In genomic region chr5:33274953-33275454, GRCm38 (mm10) we compare ENCODE assay signal across 8 mouse cellular contexts. TPM values are rescaled to one million over a fixed set of nuclear protein-coding genes. Genes with fewer than 3 reads are reported as not detected.
DNase-seq lines count a peak whose midpoint lies in the region; ATAC-seq and TF ChIP-seq lines count a peak whose summit lies in the region.

Ctbp1 (minus strand) TSS chr5:33274994.

- H3K79me2 ChIP-seq in C2C12 (ENCODE audit: control insufficient read depth, insufficient read depth) = peaks cover 42% of the 10 kb centered on the region

- H3K79me3 ChIP-seq in C2C12 (ENCODE audit: low read depth) = peaks cover 43% of the 10 kb centered on the region

- WGBS in heart, embryonic 12.5 days = 6% methylated on average over 52 of the region's 57 CpGs
- WGBS in kidney, postnatal 0 days = under 1% methylated on average over 42 of the region's 57 CpGs
- 1% methylated on average over 52 of the region's 57 CpGs for WGBS in liver, embryonic 11.5 days
- WGBS in stomach, embryonic 14.5 days = 1% methylated on average over 38 of the region's 57 CpGs

- peak within 1 kb of the TSS; percentile 88 for H3K9ac ChIP-seq in heart, embryonic 12.5 days
- peak within 1 kb of the TSS; percentile 83 for H3K9ac ChIP-seq in kidney, postnatal 0 days (ENCODE audit: low read depth, low read length)
- H3K9ac ChIP-seq in liver, embryonic 11.5 days (ENCODE audit: low read depth, low read length) = peak within 1 kb of the TSS; percentile 88
- peak within 1 kb of the TSS; percentile 89 for H3K9ac ChIP-seq in stomach, embryonic 14.5 days (replicated peaks; ENCODE audit: low read depth, low read length)

- no peak; the same call in 1 of the 2 replicates for TF ChIP-seq POLR2A in brain, embryonic 14.5 days (IDR thresholded peaks at IDR 0.05; ENCODE audit: borderline replicate concordance, extremely low read depth, insufficient read depth, insufficient read length, poor library complexity, severe bottlenecking)

- peak within 1 kb of the TSS; percentile 88 for H3K4me2 ChIP-seq in heart, embryonic 12.5 days
- peak within 1 kb of the TSS; percentile 85 for H3K4me2 ChIP-seq in kidney, postnatal 0 days (ENCODE audit: low read length)
- H3K4me2 ChIP-seq in liver, embryonic 11.5 days = peak within 1 kb of the TSS; percentile 79
- H3K4me2 ChIP-seq in stomach, embryonic 14.5 days (replicated peaks; ENCODE audit: low read depth, low read length) = peak within 1 kb of the TSS; percentile 86

- H3K27ac ChIP-seq in heart, embryonic 12.5 days (ENCODE audit: poor library complexity, severe bottlenecking) = peak within 1 kb of the TSS; percentile 96
- peak within 1 kb of the TSS; percentile 91 for H3K27ac ChIP-seq in kidney, postnatal 0 days
- peak within 1 kb of the TSS; percentile 92 for H3K27ac ChIP-seq in liver, embryonic 11.5 days (ENCODE audit: low read depth, low read length)
- H3K27ac ChIP-seq in stomach, embryonic 14.5 days (ENCODE audit: low read length) = peak within 1 kb of the TSS; percentile 96

- peaks cover 12% of the 10 kb centered on the region for H3K36me3 ChIP-seq in C2C12 (ENCODE audit: control insufficient read depth, insufficient read depth)
- H3K36me3 ChIP-seq in erythroblast, embryonic 14.5 days (ENCODE audit: control insufficient read depth) = peaks cover 41% of the 10 kb centered on the region
- 0 out of 2 replicates have a peak, but pooled peaks cover 11% of the 10 kb centered on the region for H3K36me3 ChIP-seq in heart, embryonic 12.5 days
- 0 out of 2 replicates have a peak, but pooled peaks cover 3% of the 10 kb centered on the region for H3K36me3 ChIP-seq in kidney, postnatal 0 days (ENCODE audit: insufficient read depth, low read length)
- peaks cover 3% of the 10 kb centered on the region; the same call in 1 of the 2 replicates for H3K36me3 ChIP-seq in liver, embryonic 11.5 days (ENCODE audit: control insufficient read depth, insufficient read depth, low read length)
- H3K36me3 ChIP-seq in stomach, embryonic 14.5 days (ENCODE audit: control insufficient read depth, insufficient read depth, low read length) = peaks cover 14% of the 10 kb centered on the region; the same call in 1 of the 2 replicates

- TF ChIP-seq CTCF in C2C12 (IDR thresholded peaks at IDR 0.05; ENCODE audit: control insufficient read depth, insufficient read depth, insufficient read length) = peak; percentile 69
- peak; percentile 34; the same call in 1 of the 2 replicates for TF ChIP-seq CTCF in brain, embryonic 14.5 days (IDR thresholded peaks at IDR 0.05; ENCODE audit: borderline replicate concordance, extremely low read depth, insufficient read depth, insufficient read length)
- TF ChIP-seq CTCF in kidney, postnatal 0 days (IDR thresholded peaks at IDR 0.05; ENCODE audit: low read depth) = peak; percentile 68

- peak; percentile 90 for ATAC-seq in heart, embryonic 12.5 days (ENCODE audit: insufficient number of reproducible peaks, low FRiP score)
- ATAC-seq in kidney, postnatal 0 days (replicated peaks; ENCODE audit: low FRiP score, low read depth) = peak; percentile 91
- ATAC-seq in liver, embryonic 11.5 days (replicated peaks; ENCODE audit: low FRiP score) = peak; percentile 80
- ATAC-seq in stomach, embryonic 14.5 days (ENCODE audit: insufficient number of reproducible peaks, insufficient read depth, low FRiP score, low read depth) = peak; percentile 88

- peak within 1 kb of the TSS; percentile 59 for H3K4me3 ChIP-seq in C2C12 (ENCODE audit: insufficient read depth, poor library complexity, severe bottlenecking)
- H3K4me3 ChIP-seq in erythroblast, embryonic 14.5 days (replicated peaks) = peak within 1 kb of the TSS; percentile 99
- peak within 1 kb of the TSS; percentile 79 for H3K4me3 ChIP-seq in heart, embryonic 12.5 days
- peak within 1 kb of the TSS; percentile 90 for H3K4me3 ChIP-seq in kidney, postnatal 0 days (replicated peaks; ENCODE audit: low read depth, low read length)
- H3K4me3 ChIP-seq in liver, embryonic 11.5 days (ENCODE audit: low read depth, low read length) = peak within 1 kb of the TSS; percentile 82
- H3K4me3 ChIP-seq in stomach, embryonic 14.5 days (ENCODE audit: low read depth, low read length) = peak within 1 kb of the TSS; percentile 88

- H3K9me3 ChIP-seq in erythroblast, embryonic 14.5 days (ENCODE audit: control insufficient read depth, low read length) = no peaks in the 10 kb centered on the region
- no peaks in the 10 kb centered on the region for H3K9me3 ChIP-seq in heart, embryonic 12.5 days (replicated peaks)
- H3K9me3 ChIP-seq in kidney, postnatal 0 days (replicated peaks; ENCODE audit: low read length) = no peaks in the 10 kb centered on the region
- H3K9me3 ChIP-seq in liver, embryonic 11.5 days (ENCODE audit: control insufficient read depth, low read length) = no peaks in the 10 kb centered on the region
- no peaks in the 10 kb centered on the region for H3K9me3 ChIP-seq in stomach, embryonic 14.5 days (ENCODE audit: control insufficient read depth, low read depth, low read length)

- peaks cover 74% of the 10 kb centered on the region for H3K4me1 ChIP-seq in erythroblast, embryonic 14.5 days (ENCODE audit: control insufficient read depth)
- H3K4me1 ChIP-seq in heart, embryonic 12.5 days (replicated peaks) = peaks cover 37% of the 10 kb centered on the region
- H3K4me1 ChIP-seq in kidney, postnatal 0 days (replicated peaks; ENCODE audit: insufficient read depth, low read length) = peaks cover 17% of the 10 kb centered on the region
- H3K4me1 ChIP-seq in liver, embryonic 11.5 days (replicated peaks; ENCODE audit: control insufficient read depth, insufficient read depth, low read length) = peaks cover 39% of the 10 kb centered on the region
- H3K4me1 ChIP-seq in stomach, embryonic 14.5 days (ENCODE audit: control insufficient read depth, insufficient read depth, low read length) = peaks cover 23% of the 10 kb centered on the region

- H3ac ChIP-seq in C2C12 (ENCODE audit: control insufficient read depth, insufficient read length, low read depth) = peak within 1 kb of the TSS; percentile 84

- peak; percentile 99 for DNase-seq in brain, embryonic 14.5 days (ENCODE audit: low read depth)
- DNase-seq in kidney, postnatal 0 days (ENCODE audit: low spot score) = peak; percentile 96
- DNase-seq in liver, embryonic 11.5 days (ENCODE audit: low spot score) = peak; percentile 92
- peak; percentile 95 for DNase-seq in naive thymus-derived CD4-positive, alpha-beta T cell, adult 2 months (ENCODE audit: low read depth)

- H3K27me3 ChIP-seq in C2C12 (ENCODE audit: control insufficient read depth, insufficient read depth, insufficient read length) = peaks cover 1% of the 10 kb centered on the region
- H3K27me3 ChIP-seq in erythroblast, embryonic 14.5 days (ENCODE audit: control insufficient read depth) = no peaks in the 10 kb centered on the region
- H3K27me3 ChIP-seq in heart, embryonic 12.5 days (replicated peaks) = no peaks in the 10 kb centered on the region
- H3K27me3 ChIP-seq in kidney, postnatal 0 days (ENCODE audit: insufficient read depth, low read length) = no peaks in the 10 kb centered on the region
- no peaks in the 10 kb centered on the region for H3K27me3 ChIP-seq in liver, embryonic 11.5 days (replicated peaks; ENCODE audit: control insufficient read depth, insufficient read depth, low read length)
- H3K27me3 ChIP-seq in stomach, embryonic 14.5 days (ENCODE audit: control insufficient read depth, insufficient read depth, low read length) = no peaks in the 10 kb centered on the region

TF ChIP-seq in C2C12, 6 proteins besides CTCF, POLR2A, EP300 and RAD21:
- TF ChIP-seq FOSL1 (IDR thresholded peaks at IDR 0.05; ENCODE audit: insufficient read depth, low read length, poor library complexity, severe bottlenecking) (no peak), MYOG (IDR thresholded peaks at IDR 0.05; ENCODE audit: control insufficient read depth, extremely low read depth, insufficient read length) (no peak), MAX (IDR thresholded peaks at IDR 0.05) (no peak), MYOD1 (IDR thresholded peaks at IDR 0.05; ENCODE audit: control insufficient read depth, insufficient read length, low read depth) (no peak), CEBPB (IDR thresholded peaks at IDR 0.05; ENCODE audit: low read depth) (no peak), USF1 (IDR thresholded peaks at IDR 0.05; ENCODE audit: low read depth) (no peak)
TF ChIP-seq in C2C12: peak in this region for 0.

RNA-seq across cellular contexts. Expression of gene Ctbp1, which starts in this region (rescaled TPM):
- 242 TPM for polyA plus RNA-seq in C2C12 (2012; fragmentation: generic; extraction: Trizol)
- 400 and 428 TPM in 2 replicates for polyA plus RNA-seq in brain, embryonic 14.5 days (2012; rRNA removed)
- 61.9 and 68.6 TPM in 2 replicates for polyA plus RNA-seq in erythroblast, embryonic 14.5 days (2012)
- 250 and 251 TPM in 2 replicates for polyA plus RNA-seq in heart, embryonic 12.5 days (2016; fragmentation: Nextera tagmentation; extraction: Ambion mirVana)
- polyA plus RNA-seq in kidney, postnatal 0 days (2015; fragmentation: Nextera tagmentation; extraction: Ambion mirVana) = 252 and 261 TPM in 2 replicates
- 322 and 344 TPM in 2 replicates for polyA plus RNA-seq in liver, embryonic 11.5 days (2014; fragmentation: Nextera tagmentation; extraction: Ambion mirVana)
- 323 and 344 TPM in 2 replicates for polyA plus RNA-seq in stomach, embryonic 14.5 days (2014; fragmentation: Nextera tagmentation; extraction: Ambion mirVana)

Comparison
In these comparisons a context has a peak if more than half of its experiments do, and no peak if none do; other contexts are left out.
1. Peak in every context shown above with its lines: DNase-seq, ATAC-seq, H3K4me3 ChIP-seq and H3K27ac ChIP-seq.